Mouse (Mus musculus) lung, adult 2 months (tissue): ENCODE measurements around the gene Nkd2. TPM values are rescaled to one million over a fixed set of nuclear protein-coding genes. Genes with fewer than 3 reads are reported as not detected.

Source experiments
- DNase-seq: peaks from one replicate; pipeline ENCODE4 v3.0.0; 2022
- H3K4me1 ChIP-seq: fragments of 200-500 bp; 2 replicates; pipeline ENCODE4 v1.6.1; 2011; ENCODE audit warnings: low read length; ENCODE audit not compliant: control insufficient read depth, insufficient read depth
- H3K4me3 ChIP-seq: fragments of 200-500 bp; replicated peaks from 2 replicates; pipeline ENCODE3; 2011; ENCODE audit warnings: low read depth, mild to moderate bottlenecking, control low read depth, low read length; ENCODE audit errors: extremely low read depth
- CTCF ChIP-seq: fragments of 200-500 bp; IDR thresholded peaks from 2 replicates; pipeline ENCODE4 v1.5.1; 2011; ENCODE audit warnings: mild to moderate bottlenecking, low read length, control low read depth; ENCODE audit not compliant: insufficient read depth
- POLR2A ChIP-seq: fragments of 200-500 bp; IDR thresholded peaks from 2 replicates; pipeline ENCODE4 v1.6.1; 2011; ENCODE audit warnings: low read depth, mild to moderate bottlenecking, control low read depth, low read length, borderline replicate concordance; ENCODE audit errors: extremely low read depth
- WGBS: fragments of 180-500 bp; shearing (Covaris S2); methylation state at CpG from one replicate; pipeline ENCODE4 v1.1.7; 2018; 5-methylcytosine and 5-hydroxymethylcytosine counted together
- polyA plus RNA-seq: library from polyadenylated mRNA; depleted of rRNA; stranded (reverse); fragments of >200 nt; gene quantifications from 2 replicates; pipeline ENCODE4 v1.2.3, GENCODE M21; 2012

The Nkd2 gene
- polyA plus RNA-seq, 1 experiment, result 12.1 TPM

DNA sequence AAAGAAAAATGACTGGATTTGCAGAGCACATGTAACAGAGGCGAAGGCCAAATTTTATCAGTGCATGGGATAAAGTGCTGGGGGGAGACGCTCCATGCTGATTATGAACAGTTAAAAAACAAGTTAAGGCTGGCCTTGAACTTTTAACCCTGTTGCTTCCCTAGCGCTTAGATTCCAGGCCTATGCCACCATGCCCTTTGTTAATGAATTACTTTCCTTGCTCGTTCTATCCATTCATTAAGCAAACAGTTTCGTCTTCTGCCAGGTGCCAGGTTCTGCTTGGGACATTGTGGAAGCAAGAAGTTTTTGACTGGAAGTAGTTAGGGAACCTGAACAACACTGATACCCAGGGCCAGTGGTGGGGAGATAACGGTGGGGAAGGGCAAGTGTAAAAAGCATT, 23.7 kb downstream of the Nkd2 start:
- Histone ChIP-seq H3K4me1 (no peaks in the 10 kb centered on the region), H3K4me3 (no peak overlapping the region)
- TF ChIP-seq POLR2A (no peak), CTCF (no peak)
- WGBS, result 76% methylated on average over 6 of the region's 6 CpGs
- DNase-seq, result no peak

- no peak overlapping the region for H3K4me3 ChIP-seq
- H3K4me1 ChIP-seq, result no peaks in the 10 kb centered on the region
- TF ChIP-seq POLR2A, result no peak
- TF ChIP-seq CTCF, result peak; percentile 82
- peak; percentile 72 for DNase-seq
- 64% methylated on average over 4 of the region's 4 CpGs for WGBS
These were observed 25.1 kb downstream of the Nkd2 start for GRCm38 (mm10) chr13:73822187-73822800.

- Histone ChIP-seq H3K4me3 (no peak overlapping the region), H3K4me1 (no peaks in the 10 kb centered on the region)
- 91% methylated on average over 7 of the region's 7 CpGs for WGBS
- DNase-seq, result no peak
- TF ChIP-seq CTCF (no peak), POLR2A (no peak)
These were observed 26.2 kb downstream of the Nkd2 start for GRCm38 (mm10) chr13:73821251-73821650.

DNA sequence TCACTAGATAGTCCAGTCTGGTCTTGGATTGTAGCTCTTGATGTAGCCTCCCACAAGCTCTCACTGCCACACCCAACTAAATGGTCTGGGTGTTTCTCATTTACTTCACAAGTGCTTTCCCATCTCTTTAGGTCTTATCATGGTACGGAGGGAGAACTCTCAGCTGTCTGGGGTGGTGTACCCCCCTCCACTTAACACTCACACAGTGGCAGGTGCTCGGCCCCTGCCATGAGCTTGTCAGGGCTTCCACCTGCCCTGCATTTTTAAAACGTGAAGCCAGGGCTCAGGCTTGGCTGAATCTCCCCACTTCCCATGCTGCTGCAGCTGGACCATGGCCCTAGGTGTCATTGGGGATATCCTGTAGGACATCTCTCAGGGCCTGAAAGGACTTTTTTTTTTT, 28.5 kb downstream of the Nkd2 start:
- Histone ChIP-seq H3K4me3 (no peak overlapping the region), H3K4me1 (no peaks in the 10 kb centered on the region)
- no peak for DNase-seq
- WGBS, result 72% methylated on average over 3 of the region's 3 CpGs
- TF ChIP-seq CTCF, result no peak
- no peak for TF ChIP-seq POLR2A

GRCm38 (mm10) chr13:73816338-73816737, 31.1 kb downstream of the Nkd2 start:
- DNase-seq, result no peak
- TF ChIP-seq CTCF (no peak), POLR2A (no peak)
- WGBS, result 76% methylated on average over 6 of the region's 6 CpGs
- no peak overlapping the region for H3K4me3 ChIP-seq
- H3K4me1 ChIP-seq, result no peaks in the 10 kb centered on the region

GRCm38 (mm10) chr13:73814181-73814580, 33.2 kb downstream of the Nkd2 start:
- Histone ChIP-seq H3K4me3 (no peak overlapping the region), H3K4me1 (no peaks in the 10 kb centered on the region)
- no peak for DNase-seq
- WGBS, result 91% methylated on average over 7 of the region's 7 CpGs
- TF ChIP-seq CTCF, result no peak
- TF ChIP-seq POLR2A, result no peak

DNA sequence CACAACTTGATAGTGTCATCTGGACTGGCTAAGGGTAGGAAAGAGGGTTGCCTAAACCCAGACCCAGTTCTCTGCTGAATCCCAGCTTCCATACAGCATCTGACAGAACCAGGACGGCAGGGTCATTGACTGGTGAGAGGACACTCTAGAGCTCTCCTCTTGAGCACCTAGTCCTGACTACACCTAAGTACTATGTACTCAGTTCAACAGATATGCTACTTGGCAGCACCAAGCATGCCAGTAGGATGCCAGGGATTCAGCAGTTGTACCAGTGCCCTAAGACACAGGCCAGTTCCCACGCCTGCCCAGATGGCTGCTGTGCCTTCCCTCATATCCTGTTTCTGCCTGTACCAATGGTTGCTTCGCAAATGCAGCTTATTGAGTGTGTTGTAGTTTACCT, 34.5 kb downstream of the Nkd2 start:
- H3K4me3 ChIP-seq, result no peak overlapping the region
- TF ChIP-seq CTCF (no peak), POLR2A (no peak)
- 76% methylated on average over 3 of the region's 3 CpGs for WGBS
- no peaks in the 10 kb centered on the region for H3K4me1 ChIP-seq
- DNase-seq, result no peak

GRCm38 (mm10) chr13:73804914-73805313, 42.5 kb downstream of the Nkd2 start:
- no peak overlapping the region for H3K4me3 ChIP-seq
- TF ChIP-seq CTCF, result no peak
- 96% methylated on average over 5 of the region's 5 CpGs for WGBS
- no peak for DNase-seq
- no peaks in the 10 kb centered on the region for H3K4me1 ChIP-seq

- no peak overlapping the region for H3K4me3 ChIP-seq
- no peak for TF ChIP-seq POLR2A
- no peak for TF ChIP-seq CTCF
- no peaks in the 10 kb centered on the region for H3K4me1 ChIP-seq
- 52% methylated on average over 8 of the region's 8 CpGs for WGBS
- DNase-seq, result peak; percentile 29
These were observed 43.8 kb downstream of the Nkd2 start for GRCm38 (mm10) chr13:73803450-73804178.

GRCm38 (mm10) chr13:73799110-73799509, 48.3 kb downstream of the Nkd2 start:
- H3K4me1 ChIP-seq, result no peaks in the 10 kb centered on the region
- no peak for TF ChIP-seq CTCF
- TF ChIP-seq POLR2A, result no peak
- 80% methylated on average over 5 of the region's 5 CpGs for WGBS
- DNase-seq, result no peak
- no peak overlapping the region for H3K4me3 ChIP-seq
